Mouse (Mus musculus) bone marrow, adult 2 months (tissue): ENCODE measurements around the gene Mfsd14a.

Experiments
- CTCF ChIP-seq: fragments of 200-500 bp; IDR thresholded peaks from 2 replicates; pipeline ENCODE4 v1.5.1; 2011; ENCODE audit warnings: low read length, control low read depth; ENCODE audit not compliant: control insufficient read depth, insufficient read depth
- POLR2A ChIP-seq: fragments of 200-500 bp; IDR thresholded peaks from 2 replicates; pipeline ENCODE4 v1.6.1; 2011; ENCODE audit warnings: low read depth, mild to moderate bottlenecking, control low read depth, low read length, borderline replicate concordance; ENCODE audit not compliant: control insufficient read depth

DNA sequence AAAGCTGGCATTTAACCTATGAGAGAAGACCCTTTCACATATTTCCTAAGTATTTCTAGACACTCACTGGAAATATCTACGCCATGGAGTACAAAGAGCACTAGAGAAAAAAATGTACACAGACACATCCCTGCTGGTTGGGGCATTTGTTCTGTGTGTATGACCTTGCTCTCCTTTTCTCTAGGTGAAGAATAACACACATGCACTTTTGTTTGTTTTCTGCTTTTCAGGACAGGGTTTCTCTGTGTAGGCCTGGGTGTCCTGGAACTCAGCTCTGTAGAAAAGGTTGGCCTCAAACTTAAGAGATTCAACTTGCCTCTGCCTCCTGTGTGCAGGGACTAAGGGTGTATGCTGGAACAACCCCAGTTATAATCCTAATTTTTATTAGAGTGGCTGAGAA, 16.1 kb downstream of the Mfsd14a start:
- TF ChIP-seq POLR2A (no peak), CTCF (no peak)
